Mouse (Mus musculus): Measurements from ENCODE around the gene Vmn1r125. TPM values are rescaled to one million over a fixed set of nuclear protein-coding genes. Genes with fewer than 3 reads are reported as not detected.
"Not testable (repeated sequence)": the region's sequence is repeated elsewhere in the genome, so short reads cannot be mapped to it uniquely, and the experiment has no call there.

Vmn1r125 gene
- polyA plus RNA-seq (2014; fragmentation: Nextera tagmentation; extraction: Ambion mirVana), result not detected in 2 replicates

- H3K9ac ChIP-seq (ENCODE audit: low read length); H3K36me3 ChIP-seq (ENCODE audit: control insufficient read depth, insufficient read depth, low read length); H3K9me3 ChIP-seq (ENCODE audit: control insufficient read depth, low read length); H3K4me2 ChIP-seq (ENCODE audit: low read depth, low read length, severe bottlenecking); ATAC-seq (replicated peaks; ENCODE audit: low FRiP score); H3K4me1 ChIP-seq (replicated peaks; ENCODE audit: control insufficient read depth, insufficient read depth, low read length); H3K27ac ChIP-seq (ENCODE audit: low read depth, low read length); DNase-seq (ENCODE audit: low spot score); H3K27me3 ChIP-seq (ENCODE audit: control insufficient read depth, insufficient read depth, low read length); H3K4me3 ChIP-seq (ENCODE audit: low read depth, low read length): not testable (repeated sequence)
- 73% methylated on average over 3 of the region's 3 CpGs for WGBS
Measured at GRCm38 (mm10) chr7:21271879-21272278, at the start of gene Vmn1r125. Gene Vmn1r125, plus strand, starts transcription at chr7:21272179.

- not testable (repeated sequence) for H3K27ac ChIP-seq (ENCODE audit: low read depth, low read length); H3K9ac ChIP-seq (ENCODE audit: low read length); H3K27me3 ChIP-seq (ENCODE audit: control insufficient read depth, insufficient read depth, low read length); H3K4me1 ChIP-seq (replicated peaks; ENCODE audit: control insufficient read depth, insufficient read depth, low read length); H3K4me3 ChIP-seq (ENCODE audit: low read depth, low read length); ATAC-seq (replicated peaks; ENCODE audit: low FRiP score); DNase-seq (ENCODE audit: low spot score); H3K9me3 ChIP-seq (ENCODE audit: control insufficient read depth, low read length); H3K36me3 ChIP-seq (ENCODE audit: control insufficient read depth, insufficient read depth, low read length); H3K4me2 ChIP-seq (ENCODE audit: low read depth, low read length, severe bottlenecking)
- WGBS, result 73% methylated on average over 4 of the region's 4 CpGs
Measured at GRCm38 (mm10) chr7:21260517-21260916, 11.5 kb upstream of the Vmn1r125 start, which contains the start of gene Vmn1r124. Gene Vmn1r124, minus strand, starts transcription at chr7:21260617.

- not testable (repeated sequence) for ATAC-seq (replicated peaks; ENCODE audit: low FRiP score); H3K36me3 ChIP-seq (ENCODE audit: control insufficient read depth, insufficient read depth, low read length); H3K4me1 ChIP-seq (replicated peaks; ENCODE audit: control insufficient read depth, insufficient read depth, low read length); H3K4me2 ChIP-seq (ENCODE audit: low read depth, low read length, severe bottlenecking); H3K27ac ChIP-seq (ENCODE audit: low read depth, low read length); H3K27me3 ChIP-seq (ENCODE audit: control insufficient read depth, insufficient read depth, low read length); H3K9me3 ChIP-seq (ENCODE audit: control insufficient read depth, low read length); H3K4me3 ChIP-seq (ENCODE audit: low read depth, low read length); DNase-seq (ENCODE audit: low spot score); H3K9ac ChIP-seq (ENCODE audit: low read length)
- WGBS, result no CpG with 5 or more reads among the region's 5 CpGs
Measured at GRCm38 (mm10) chr7:21301367-21301766, 29.4 kb downstream of the Vmn1r125 start, which contains the start of gene Vmn1r126. Gene Vmn1r126, minus strand, starts transcription at chr7:21301467.

- ATAC-seq (replicated peaks; ENCODE audit: low FRiP score), result not testable (repeated sequence)
Measured at GRCm38 (mm10) chr7:21319761-21320160, 47.8 kb downstream of the Vmn1r125 start, which contains the start of gene Vmn1r127. Gene Vmn1r127, minus strand, starts transcription at chr7:21319861.

More at GRCm38 (mm10) chr7:21319761-21320160, 47.8 kb downstream of the Vmn1r125 start, which contains the start of gene Vmn1r127:
- not testable (repeated sequence) for H3K4me3 ChIP-seq (ENCODE audit: low read depth, low read length); H3K4me2 ChIP-seq (ENCODE audit: low read depth, low read length, severe bottlenecking); DNase-seq (ENCODE audit: low spot score); H3K27me3 ChIP-seq (ENCODE audit: control insufficient read depth, insufficient read depth, low read length); H3K9ac ChIP-seq (ENCODE audit: low read length); H3K36me3 ChIP-seq (ENCODE audit: control insufficient read depth, insufficient read depth, low read length); H3K27ac ChIP-seq (ENCODE audit: low read depth, low read length); H3K9me3 ChIP-seq (ENCODE audit: control insufficient read depth, low read length); H3K4me1 ChIP-seq (replicated peaks; ENCODE audit: control insufficient read depth, insufficient read depth, low read length)
- WGBS, result no CpG with 5 or more reads among the region's 3 CpGs

Other genes starting within 250 kb of the Vmn1r125 start
- gene Vmn1r120, start 218.4 kb upstream of the Vmn1r125 start, polyA plus RNA-seq (2014; fragmentation: Nextera tagmentation; extraction: Ambion mirVana), result not detected in 2 replicates
- gene Vmn1r121, start 173.7 kb upstream of the Vmn1r125 start, polyA plus RNA-seq (2014; fragmentation: Nextera tagmentation; extraction: Ambion mirVana), result not detected in 2 replicates
- not detected in 2 replicates for gene Vmn1r122, start 138.1 kb upstream of the Vmn1r125 start, polyA plus RNA-seq (2014; fragmentation: Nextera tagmentation; extraction: Ambion mirVana)
- not detected in 2 replicates for gene Vmn1r123, start 110.0 kb upstream of the Vmn1r125 start, polyA plus RNA-seq (2014; fragmentation: Nextera tagmentation; extraction: Ambion mirVana)
- not detected in 2 replicates for gene Gm5157, start 81.8 kb upstream of the Vmn1r125 start, polyA plus RNA-seq (2014; fragmentation: Nextera tagmentation; extraction: Ambion mirVana)
- not detected in 2 replicates for gene Vmn1r124, start 11.6 kb upstream of the Vmn1r125 start, polyA plus RNA-seq (2014; fragmentation: Nextera tagmentation; extraction: Ambion mirVana)
- gene Vmn1r126, start 29.3 kb downstream of the Vmn1r125 start, polyA plus RNA-seq (2014; fragmentation: Nextera tagmentation; extraction: Ambion mirVana), result not detected in 2 replicates
- gene Vmn1r127, start 47.7 kb downstream of the Vmn1r125 start, polyA plus RNA-seq (2014; fragmentation: Nextera tagmentation; extraction: Ambion mirVana), result not detected in 2 replicates
- gene Vmn1r128, start 77.2 kb downstream of the Vmn1r125 start, polyA plus RNA-seq (2014; fragmentation: Nextera tagmentation; extraction: Ambion mirVana), result not detected in 2 replicates
- not detected in 2 replicates for gene Vmn1r129, start 89.1 kb downstream of the Vmn1r125 start, polyA plus RNA-seq (2014; fragmentation: Nextera tagmentation; extraction: Ambion mirVana)
- not detected in 2 replicates for gene Gm6882, start 160.6 kb downstream of the Vmn1r125 start, polyA plus RNA-seq (2014; fragmentation: Nextera tagmentation; extraction: Ambion mirVana)
- gene Vmn1r130, start 239.6 kb downstream of the Vmn1r125 start, polyA plus RNA-seq (2014; fragmentation: Nextera tagmentation; extraction: Ambion mirVana), result not detected in 2 replicates